Mouse (Mus musculus) naive thymus-derived CD4-positive, alpha-beta T cell, adult 2 months (primary cell): ENCODE measurements at regions not wholly inside any gene's neighbourhood (a gene's known extent, or its start where the extent isn't known, plus 50 kb on each side); places are given as distances from the start of the nearest gene placed in this dataset.

Experiments
- DNase-seq: peaks from one replicate; pipeline ENCODE4 v3.0.0-alpha.2; 2011; ENCODE audit warnings: low read depth

- DNase-seq: no peak
Measured at GRCm38 (mm10) chr11:71513067-71513350, 236.7 kb upstream of the Wscd1 start.

- no peak for DNase-seq
Measured at GRCm38 (mm10) chr11:71515264-71515663, 234.5 kb upstream of the Wscd1 start.

- DNase-seq: no peak
Measured at GRCm38 (mm10) chr11:71517377-71517776, 232.3 kb upstream of the Wscd1 start.

- no peak for DNase-seq
Measured at GRCm38 (mm10) chr11:71527691-71528090, 222.0 kb upstream of the Wscd1 start.

GRCm38 (mm10) chr11:71528588-71528987 lies 221.1 kb upstream of the Wscd1 start:
- DNase-seq: no peak

GRCm38 (mm10) chr11:71541178-71541845 lies 208.4 kb upstream of the Wscd1 start:
- no peak for DNase-seq

GRCm38 (mm10) chr11:71557412-71557811 lies 192.3 kb upstream of the Wscd1 start:
- no peak for DNase-seq

- no peak for DNase-seq
Measured at GRCm38 (mm10) chr11:71564831-71565230, 184.9 kb upstream of the Wscd1 start.

- DNase-seq: no peak
Measured at GRCm38 (mm10) chr11:71576801-71577200, 172.9 kb upstream of the Wscd1 start.

- DNase-seq: no peak
Measured at GRCm38 (mm10) chr11:71581775-71582174, 167.9 kb upstream of the Wscd1 start.

GRCm38 (mm10) chr11:71591014-71591413 lies 158.7 kb upstream of the Wscd1 start:
- no peak for DNase-seq

- no peak for DNase-seq
Measured at GRCm38 (mm10) chr11:71594250-71594847, 155.4 kb upstream of the Wscd1 start.

- no peak for DNase-seq
Measured at GRCm38 (mm10) chr11:71597709-71598108, 152.0 kb upstream of the Wscd1 start.

GRCm38 (mm10) chr11:71610782-71611181 lies 138.9 kb upstream of the Wscd1 start:
- DNase-seq: no peak

GRCm38 (mm10) chr11:71615526-71615925 lies 134.2 kb upstream of the Wscd1 start:
- DNase-seq: no peak

- no peak for DNase-seq
Measured at GRCm38 (mm10) chr11:71625501-71626191, 124.1 kb upstream of the Wscd1 start.

- DNase-seq: no peak
Measured at GRCm38 (mm10) chr11:71636111-71636510, 113.6 kb upstream of the Wscd1 start.

- no peak for DNase-seq
Measured at GRCm38 (mm10) chr11:71636785-71637184, 112.9 kb upstream of the Wscd1 start.

- no peak for DNase-seq
Measured at GRCm38 (mm10) chr11:71642886-71643285, 106.8 kb upstream of the Wscd1 start.

- no peak for DNase-seq
Measured at GRCm38 (mm10) chr11:71651756-71652380, 97.9 kb upstream of the Wscd1 start.

- DNase-seq: no peak
Measured at GRCm38 (mm10) chr11:71652381-71652775, 97.3 kb upstream of the Wscd1 start.

GRCm38 (mm10) chr11:71658346-71658745 lies 91.4 kb upstream of the Wscd1 start:
- no peak for DNase-seq
